Mouse (Mus musculus) testis, adult 2 months (tissue): ENCODE measurements around the gene Amacr.

Source experiments
- CTCF ChIP-seq: fragments of 200-500 bp; IDR thresholded peaks from 2 replicates; pipeline ENCODE4 v1.5.1; 2012; ENCODE audit warnings: low read depth, mild to moderate bottlenecking, inconsistent platforms, low read length, moderate library complexity; ENCODE audit not compliant: control insufficient read depth, insufficient read depth, insufficient replicate concordance
- POLR2A ChIP-seq: fragments of 200-500 bp; IDR thresholded peaks from 2 replicates; pipeline ENCODE4 v1.6.1; 2012; ENCODE audit warnings: low read depth, mild to moderate bottlenecking, inconsistent platforms, low read length, moderate library complexity; ENCODE audit not compliant: control insufficient read depth

DNA sequence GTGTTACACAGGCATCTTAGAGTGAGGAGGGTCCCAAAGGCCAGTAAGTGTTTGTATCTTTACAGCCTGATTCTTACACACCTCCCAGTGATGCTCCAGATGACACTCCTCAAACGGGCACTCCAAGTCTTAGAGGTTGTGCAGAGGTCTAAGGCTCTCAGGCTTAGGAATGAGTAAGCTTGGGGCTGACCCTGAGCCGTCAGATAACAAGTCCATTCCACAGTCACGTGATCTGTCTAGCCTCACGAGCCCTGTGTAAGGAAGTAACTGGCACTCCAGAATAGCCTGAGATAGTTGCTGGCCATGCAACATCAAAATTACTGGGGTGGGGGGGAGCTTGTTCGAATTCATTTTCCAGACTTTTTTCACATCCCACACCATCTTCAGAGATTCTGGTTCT, 58.5 kb downstream of the Amacr start:
- TF ChIP-seq CTCF (no peak), POLR2A (no peak)
